Mouse (Mus musculus): ENCODE measurements around the gene 1700125H20Rik. TPM values are rescaled to one million over a fixed set of nuclear protein-coding genes. Genes with fewer than 3 reads are reported as not detected.

Gene 1700125H20Rik
- total RNA-seq (2012; rRNA removed) (not detected in 2 replicates), polyA plus RNA-seq (2012; ENCODE audit: insufficient read depth in 1 of 2, insufficient read length in 2 of 2, low read depth in 1 of 2, low replicate concordance in 2 of 2, missing spikeins in 1 of 2) (not detected)

DNA sequence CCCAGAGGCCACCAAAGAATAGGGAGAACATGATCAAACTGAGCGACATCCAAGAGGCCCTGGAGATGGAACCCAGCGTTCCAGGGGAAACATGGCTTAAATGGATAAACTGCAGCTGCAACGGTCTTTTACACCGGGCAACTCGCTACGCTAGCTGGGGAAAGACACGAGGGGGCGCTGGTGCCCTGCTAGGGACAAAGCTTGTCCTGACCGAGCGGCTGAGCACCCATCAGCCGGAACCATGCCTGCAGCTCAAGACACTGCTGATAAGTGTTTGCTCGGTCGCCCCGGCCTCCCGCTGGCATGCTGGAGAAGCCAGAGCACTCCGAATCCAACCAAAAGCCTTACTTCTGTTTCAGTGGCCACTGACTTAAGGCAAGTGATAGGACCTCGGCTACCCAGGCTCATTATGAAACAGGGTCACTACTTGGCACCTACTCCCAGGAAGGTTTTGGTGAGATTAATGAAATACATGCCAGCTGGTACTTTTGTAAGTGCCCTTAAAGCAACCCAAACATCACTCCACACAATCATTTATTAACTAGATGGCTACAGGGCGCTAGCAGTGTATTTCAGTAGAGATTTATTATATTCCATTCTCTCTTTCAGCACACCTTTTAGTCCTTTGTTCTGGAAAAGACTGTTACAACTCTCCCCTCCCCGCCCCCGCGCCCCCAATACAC lies at the start of gene 1700125H20Rik:
1700125H20Rik (plus strand) TSS at position 347 of the 683 bp plus-strand sequence.
- H3K9me3 ChIP-seq (replicated peaks; ENCODE audit: insufficient read depth, low read length), result no peaks in the 10 kb centered on the region
- no peaks in the 10 kb centered on the region for H3K79me2 ChIP-seq (ENCODE audit: control insufficient read depth, insufficient read depth, low read length, poor library complexity)
- H3K4me3 ChIP-seq (ENCODE audit: control insufficient read depth in 1 of 2, insufficient read depth in 1 of 2, low read depth in 2 of 2, low read length in 2 of 2), result peak within 1 kb of the TSS; percentile 45 to 53
- no peaks in the 10 kb centered on the region for H3K36me3 ChIP-seq (ENCODE audit: control insufficient read depth in 1 of 2, insufficient read depth in 2 of 2, low read length in 2 of 2)
- DNase-seq (ENCODE audit: low read depth, low spot score), result peak; percentile 95
- H3K27me3 ChIP-seq (ENCODE audit: control insufficient read depth in 1 of 2, insufficient read depth in 2 of 2, low read length in 2 of 2), result peaks cover 0 to 2% of the 10 kb centered on the region in 2 experiments; a peak in 1 of 4 replicates
- 0 out of 4 replicates have a peak, but pooled peaks cover 2 to 3% of the 10 kb centered on the region in 2 experiments for H3K4me1 ChIP-seq (ENCODE audit: control insufficient read depth in 1 of 2, insufficient read depth in 2 of 2, low read length in 2 of 2)
- no peak within 1 kb of the TSS for H3K27ac ChIP-seq (ENCODE audit: control insufficient read depth, low read depth, low read length)
- peak within 1 kb of the TSS; percentile 75 for H3K9ac ChIP-seq (ENCODE audit: control insufficient read depth, low read depth, low read length, poor library complexity, severe bottlenecking)
- TF ChIP-seq ZC3H11A (IDR thresholded peaks at IDR 0.05; ENCODE audit: low read depth, low read length) (peak; percentile 85), ZMIZ1 (IDR thresholded peaks at IDR 0.05; ENCODE audit: low read depth, low read length) (no peak), UBTF (IDR thresholded peaks at IDR 0.05; ENCODE audit: borderline replicate concordance, insufficient read depth, low read depth, low read length) (no peak), NRF1 (IDR thresholded peaks at IDR 0.05; ENCODE audit: insufficient read depth, low read depth, low read length, poor library complexity, severe bottlenecking) (0 out of 2 replicates have a peak, but pooled peaks have one; percentile 7), EP300 (IDR thresholded peaks at IDR 0.05; ENCODE audit: low read depth in 1 of 2, low read length in 2 of 2) (peak in 1 of 2 experiments; percentile 6; a peak in 1 of 4 replicates), JUND (IDR thresholded peaks at IDR 0.05; ENCODE audit: low read depth, low read length) (no peak), TAL1 (IDR thresholded peaks at IDR 0.05; ENCODE audit: low read length) (no peak), MAZ (IDR thresholded peaks at IDR 0.05; ENCODE audit: low read depth, low read length) (no peak), SMC3 (IDR thresholded peaks at IDR 0.05; ENCODE audit: low read depth, low read length) (peak; percentile 96), MXI1 (IDR thresholded peaks at IDR 0.05; ENCODE audit: low read depth, low read length) (peak; percentile 74; the same call in 1 of the 2 replicates), ZKSCAN1 (IDR thresholded peaks at IDR 0.05; ENCODE audit: low read depth, low read length) (no peak), POLR2A (IDR thresholded peaks at IDR 0.05; ENCODE audit: control insufficient read depth in 1 of 2, insufficient read depth in 1 of 2, low read depth in 1 of 2, low read length in 2 of 2, poor library complexity in 1 of 2) (peak in 1 of 2 experiments; percentile 30; a peak in 1 of 4 replicates), MAFK (IDR thresholded peaks at IDR 0.05; ENCODE audit: borderline replicate concordance, low read depth, low read length) (no peak), BHLHE40 (IDR thresholded peaks at IDR 0.05; ENCODE audit: borderline replicate concordance, low read depth, low read length) (no peak), CHD1 (IDR thresholded peaks at IDR 0.05; ENCODE audit: low read depth, low read length) (no peak), USF1 (IDR thresholded peaks at IDR 0.05; ENCODE audit: low read depth, low read length) (no peak), TBP (IDR thresholded peaks at IDR 0.05; ENCODE audit: low read depth, low read length) (no peak), TCF12 (IDR thresholded peaks at IDR 0.05; ENCODE audit: low read depth, low read length) (no peak), HCFC1 (IDR thresholded peaks at IDR 0.05; ENCODE audit: low read depth, low read length) (0 out of 2 replicates have a peak, but pooled peaks have one; percentile 25), ZNF384 (IDR thresholded peaks at IDR 0.05; ENCODE audit: low read depth, low read length) (no peak), RCOR1 (IDR thresholded peaks at IDR 0.05; ENCODE audit: low read depth, low read length) (no peak), GABPA (IDR thresholded peaks at IDR 0.05; ENCODE audit: low read depth, low read length) (no peak), MYC (IDR thresholded peaks at IDR 0.05; ENCODE audit: low read depth, low read length) (peak; percentile 55; the same call in 1 of the 2 replicates), MAX (IDR thresholded peaks at IDR 0.05; ENCODE audit: low read length) (no peak), ETS1 (IDR thresholded peaks at IDR 0.05; ENCODE audit: low read depth, low read length) (no peak), MYB (IDR thresholded peaks at IDR 0.05; ENCODE audit: low read depth, low read length) (no peak), GATA1 (IDR thresholded peaks at IDR 0.05; ENCODE audit: low read depth, low read length) (no peak), ELF1 (IDR thresholded peaks at IDR 0.05; ENCODE audit: low read depth, low read length) (no peak; the same call in 1 of the 2 replicates), SIN3A (IDR thresholded peaks at IDR 0.05; ENCODE audit: low read length) (peak; percentile 71), CHD2 (IDR thresholded peaks at IDR 0.05; ENCODE audit: low read length) (no peak), RAD21 (IDR thresholded peaks at IDR 0.05; ENCODE audit: low read depth, low read length) (peak; percentile 97), MEF2A (IDR thresholded peaks at IDR 0.05; ENCODE audit: extremely low read depth, insufficient replicate concordance, low read depth, low read length, poor library complexity, severe bottlenecking) (no peak), USF2 (IDR thresholded peaks at IDR 0.05; ENCODE audit: borderline replicate concordance in 1 of 2, insufficient read depth in 1 of 2, low read depth in 1 of 2, low read length in 2 of 2) (no peak), POLR2AphosphoS5 (IDR thresholded peaks at IDR 0.05; ENCODE audit: borderline replicate concordance, low read depth, low read length) (no peak), KAT2A (conservative IDR thresholded peaks at IDR 0.05; ENCODE audit: low read depth, low read length) (no peak)

Data from MEL (cell line).